Mouse (Mus musculus) kidney, adult 2 months (tissue): Measurements from ENCODE around the gene Il10.

ENCODE experiments used
- CTCF ChIP-seq: fragments of 200-500 bp; conservative IDR thresholded peaks from 2 replicates; pipeline ENCODE4 v1.5.1; 2011; ENCODE audit warnings: low read depth, mild to moderate bottlenecking, control low read depth, low read length, moderate library complexity, mixed read lengths; ENCODE audit not compliant: insufficient read depth, insufficient read length
- POLR2A ChIP-seq: fragments of 200-500 bp; IDR thresholded peaks from one replicate; pipeline ENCODE4 v1.6.1; 2011; ENCODE audit warnings: low read depth, low read length, control low read depth

GRCm38 (mm10) chr1:131020425-131021310, 1.0 kb downstream of the Il10 start:
- no peak for TF ChIP-seq POLR2A
- no peak for TF ChIP-seq CTCF
